Comparison of ENCODE assay signal across 7 mouse cellular contexts in the genomic region with DNA sequence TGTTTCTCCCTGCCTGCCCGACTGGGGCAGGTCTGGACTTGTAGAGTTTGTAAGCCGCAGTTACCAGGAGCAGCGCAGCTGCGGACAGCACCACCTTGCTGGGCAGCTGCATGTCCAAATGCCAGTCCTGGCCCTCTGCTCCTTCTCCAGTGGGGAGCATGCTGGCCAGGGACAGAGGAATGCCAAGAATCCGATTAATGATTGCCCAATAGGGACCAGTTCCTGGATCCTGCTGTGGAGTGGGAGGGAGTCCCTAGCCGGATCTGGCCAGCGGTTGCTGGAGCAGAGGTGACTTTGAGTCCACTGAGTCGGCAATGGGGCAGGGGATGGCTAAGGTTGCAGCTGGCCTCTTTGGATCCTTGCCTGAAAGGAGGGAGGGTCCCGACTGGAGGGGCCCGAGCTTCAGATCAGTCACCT. TPM values are rescaled to one million over a fixed set of nuclear protein-coding genes. Genes with fewer than 3 reads are reported as not detected.
DNase-seq lines count a peak whose midpoint lies in the region; ATAC-seq and TF ChIP-seq lines count a peak whose summit lies in the region.

No protein-coding gene starts in this region.

- no peak overlapping the region for H3K4me3 ChIP-seq in forebrain, embryonic 13.5 days
- H3K4me3 ChIP-seq in intestine, postnatal 0 days (ENCODE audit: low read depth, low read length) = no peak overlapping the region
- peak overlapping the region; percentile 15 for H3K4me3 ChIP-seq in liver, postnatal 0 days (ENCODE audit: low read depth, low read length)

- H3K27me3 ChIP-seq in forebrain, embryonic 13.5 days = 0 out of 2 replicates have a peak, but pooled peaks cover 10% of the 10 kb centered on the region
- H3K27me3 ChIP-seq in intestine, postnatal 0 days (replicated peaks; ENCODE audit: control insufficient read depth, insufficient read depth, low read length) = no peaks in the 10 kb centered on the region
- H3K27me3 ChIP-seq in liver, postnatal 0 days (ENCODE audit: insufficient read depth, low read length) = no peaks in the 10 kb centered on the region

- DNase-seq in urinary bladder, postnatal 14 days (ENCODE audit: low spot score) = peak; percentile 73
- DNase-seq in urinary bladder, postnatal 10 days (ENCODE audit: low spot score) = no peak
- peak; percentile 58 for DNase-seq in liver, postnatal 0 days
- DNase-seq in yolk sac, embryonic 10.5 days (ENCODE audit: low spot score) = peak; percentile 78
- DNase-seq in thymus, postnatal 14 days = no peak

- no peak overlapping the region for H3K9ac ChIP-seq in forebrain, embryonic 13.5 days
- no peak overlapping the region for H3K9ac ChIP-seq in intestine, postnatal 0 days (ENCODE audit: low read depth, low read length)
- H3K9ac ChIP-seq in liver, postnatal 0 days (replicated peaks) = no peak overlapping the region

- peaks cover 13% of the 10 kb centered on the region; the same call in 1 of the 2 replicates for H3K4me1 ChIP-seq in forebrain, embryonic 13.5 days
- no peaks in the 10 kb centered on the region for H3K4me1 ChIP-seq in intestine, postnatal 0 days (replicated peaks; ENCODE audit: control insufficient read depth, insufficient read depth, low read length)
- H3K4me1 ChIP-seq in liver, postnatal 0 days (ENCODE audit: insufficient read depth) = peaks cover 3% of the 10 kb centered on the region; the same call in 1 of the 2 replicates

- TF ChIP-seq EP300 in liver, postnatal 0 days (IDR thresholded peaks at IDR 0.05; ENCODE audit: low read depth) = no peak; the same call in 1 of the 2 replicates

- 16% methylated on average over 10 of the region's 10 CpGs for WGBS in forebrain, embryonic 13.5 days
- 15% methylated on average over 10 of the region's 10 CpGs for WGBS in intestine, postnatal 0 days
- 24% methylated on average over 10 of the region's 10 CpGs for WGBS in liver, postnatal 0 days (ENCODE audit: insufficient replicate concordance)

- H3K9me3 ChIP-seq in forebrain, embryonic 13.5 days (replicated peaks) = no peaks in the 10 kb centered on the region
- H3K9me3 ChIP-seq in intestine, postnatal 0 days (ENCODE audit: control insufficient read depth) = no peaks in the 10 kb centered on the region
- no peaks in the 10 kb centered on the region for H3K9me3 ChIP-seq in liver, postnatal 0 days (ENCODE audit: low read length)

- peak overlapping the region; percentile 25; the same call in 1 of the 2 replicates for H3K27ac ChIP-seq in forebrain, embryonic 13.5 days
- no peak overlapping the region for H3K27ac ChIP-seq in intestine, postnatal 0 days (ENCODE audit: low read depth, low read length)
- peak overlapping the region; percentile 87 for H3K27ac ChIP-seq in liver, postnatal 0 days (ENCODE audit: low read depth)

- H3K36me3 ChIP-seq in forebrain, embryonic 13.5 days (ENCODE audit: poor library complexity, severe bottlenecking) = no peaks in the 10 kb centered on the region
- H3K36me3 ChIP-seq in intestine, postnatal 0 days (ENCODE audit: control insufficient read depth, insufficient read depth) = no peaks in the 10 kb centered on the region
- no peaks in the 10 kb centered on the region for H3K36me3 ChIP-seq in liver, postnatal 0 days (replicated peaks; ENCODE audit: insufficient read depth, low read length)

- no peak for TF ChIP-seq CTCF in intestine, postnatal 0 days (IDR thresholded peaks at IDR 0.05; ENCODE audit: low read depth)
- TF ChIP-seq CTCF in liver, postnatal 0 days (IDR thresholded peaks at IDR 0.05; ENCODE audit: low read depth) = no peak

- H3K4me2 ChIP-seq in forebrain, embryonic 13.5 days = no peak overlapping the region
- 0 out of 2 replicates have a peak overlapping the region, but pooled peaks have one; percentile 17 for H3K4me2 ChIP-seq in intestine, postnatal 0 days (replicated peaks; ENCODE audit: low read depth)
- peak overlapping the region; percentile 62 for H3K4me2 ChIP-seq in liver, postnatal 0 days (ENCODE audit: low read depth, low read length)

- ATAC-seq in forebrain, embryonic 13.5 days = no peak
- peak; percentile 64; the same call in 1 of the 2 replicates for ATAC-seq in intestine, postnatal 0 days
- ATAC-seq in liver, postnatal 0 days = peak; percentile 94

RNA-seq across cellular contexts. Expression of gene Klhdc7a, which starts 0.3 kb away (rescaled TPM):
- 0.33 and 0.34 TPM in 2 replicates for polyA plus RNA-seq in forebrain, embryonic 13.5 days (2015; fragmentation: Nextera tagmentation; extraction: Ambion mirVana)
- polyA plus RNA-seq in intestine, postnatal 0 days (2015; fragmentation: Nextera tagmentation; extraction: Ambion mirVana) = 0.08 and 0.12 TPM in 2 replicates
- polyA plus RNA-seq in liver, postnatal 0 days (2015; fragmentation: Nextera tagmentation; extraction: Ambion mirVana) = 0.65 and 0.67 TPM in 2 replicates

Comparison
In these comparisons a context has a peak if more than half of its experiments do, and no peak if none do; other contexts are left out.
1. DNase-seq: peak in urinary bladder, postnatal 14 days (single experiment), liver, postnatal 0 days (single experiment) and yolk sac, embryonic 10.5 days (single experiment); none in urinary bladder, postnatal 10 days (single experiment) and thymus, postnatal 14 days (single experiment).